Mouse (Mus musculus) CD4-positive, CD25-positive, alpha-beta regulatory T cell, adult 4 months (primary cell): ENCODE measurements around the gene Morn1. TPM values are rescaled to one million over a fixed set of nuclear protein-coding genes. Genes with fewer than 3 reads are reported as not detected.
A peak's percentile ranks its signal among the peaks of the same experiment; 100 is the strongest.

Source experiments
- ATAC-seq: one replicate; pipeline ENCODE4 v1.8.0; 2017
- polyA plus RNA-seq, 2 experiments: library from polyadenylated mRNA; unstranded; fragments of 100-300 nt; shearing (Covaris generic); gene quantifications; one replicate each; pipeline ENCODE4 v1.2.1; 2017

Gene Morn1
- polyA plus RNA-seq, 2 experiments from 2014 or later = 1.9 to 4.5 TPM

DNA sequence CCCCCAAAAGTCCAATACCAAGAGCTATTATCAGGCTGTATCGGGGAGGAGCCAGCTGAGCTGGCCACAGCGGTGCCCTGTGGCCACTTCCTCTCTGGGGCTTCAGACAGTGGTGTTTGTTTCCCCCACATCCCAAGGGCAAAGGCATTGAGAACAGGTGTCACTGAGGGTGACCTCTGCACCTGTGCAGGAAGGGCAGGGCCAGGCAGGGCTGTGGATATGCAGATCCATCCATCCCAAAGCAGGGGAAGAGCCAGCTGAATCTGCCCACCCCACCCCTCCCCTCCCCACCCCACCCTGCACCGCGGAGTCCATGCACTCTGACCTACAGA, 76.9 kb downstream of the Morn1 start:
- ATAC-seq = no peak

DNA sequence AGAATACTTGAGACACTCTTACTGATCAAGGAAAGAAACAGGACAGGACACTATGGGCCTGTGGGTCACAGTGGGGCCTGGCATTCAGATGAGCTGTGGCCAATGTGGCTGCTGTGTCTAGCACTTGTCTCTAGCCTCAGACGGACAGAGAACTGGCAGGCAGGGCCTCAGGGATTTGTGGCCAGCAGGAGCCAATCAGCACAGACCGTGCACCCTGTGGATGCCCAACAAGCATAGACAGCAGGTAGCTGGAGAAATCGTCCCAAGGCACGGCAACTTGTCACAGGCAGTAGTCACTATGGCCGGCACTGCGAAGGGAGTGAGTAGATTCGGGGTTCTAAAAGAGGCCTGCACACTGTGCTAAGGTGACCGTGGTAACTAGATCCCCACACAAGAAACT, 77.3 kb downstream of the Morn1 start:
- no peak for ATAC-seq

DNA sequence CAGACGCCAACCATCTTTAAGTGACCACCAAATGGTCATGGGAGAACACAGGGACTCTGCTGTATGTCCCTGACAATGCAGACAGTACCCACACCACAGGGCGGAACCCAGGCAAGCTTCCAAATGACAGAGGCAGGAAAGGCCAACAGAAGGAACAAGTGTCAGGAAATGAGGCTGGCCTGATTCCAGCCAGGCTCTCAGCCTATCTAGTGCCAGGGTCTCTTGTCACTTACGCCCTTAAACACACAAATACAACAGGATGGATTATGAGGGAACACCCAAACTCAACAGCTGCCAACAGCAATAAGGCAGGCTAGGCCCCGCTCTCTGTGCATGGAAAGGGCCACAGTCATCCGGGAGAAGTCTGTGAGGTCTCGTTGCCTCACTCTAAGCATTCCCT, 78.2 kb downstream of the Morn1 start:
- ATAC-seq = no peak

DNA sequence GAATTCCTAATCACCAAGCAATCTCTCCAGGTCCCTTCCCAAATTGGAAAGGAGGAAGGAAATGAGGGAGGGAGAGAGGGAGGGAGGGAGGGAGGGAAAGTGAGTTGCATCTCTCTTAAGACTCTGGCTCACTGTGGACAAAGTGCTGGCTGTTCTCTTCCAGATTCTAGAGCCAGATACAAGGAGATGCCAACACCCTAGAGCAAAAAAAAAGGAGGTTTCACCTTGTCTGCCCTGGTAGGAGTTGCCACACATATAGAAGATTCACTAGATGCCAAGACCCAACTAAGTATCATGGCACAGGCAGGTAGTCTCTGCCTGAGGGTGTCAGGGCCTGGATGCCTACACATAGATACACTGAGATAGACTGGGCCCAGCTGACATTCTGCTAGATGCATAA, 79.5 kb downstream of the Morn1 start:
- no peak for ATAC-seq

DNA sequence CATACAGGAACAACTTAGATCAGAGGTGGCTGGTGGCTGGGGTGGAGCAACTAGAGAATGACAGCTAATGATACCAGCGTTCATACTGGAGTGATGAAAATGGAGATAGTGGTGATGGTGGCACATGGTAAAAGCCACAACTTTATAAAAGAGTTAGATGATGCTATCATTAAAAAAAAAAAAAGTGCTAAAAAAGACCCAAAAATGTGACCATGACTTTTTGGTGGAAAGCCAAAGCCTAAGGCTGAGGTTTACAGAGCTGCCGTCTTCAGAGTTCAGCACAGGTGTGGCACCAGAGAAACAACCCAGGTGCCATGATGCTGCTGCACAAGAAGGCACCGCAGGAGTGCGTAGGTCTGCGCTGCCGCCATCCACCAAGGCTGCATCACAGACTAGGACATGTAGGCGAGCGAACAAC, 82.5 kb downstream of the Morn1 start:
- peak; percentile 71 for ATAC-seq

DNA sequence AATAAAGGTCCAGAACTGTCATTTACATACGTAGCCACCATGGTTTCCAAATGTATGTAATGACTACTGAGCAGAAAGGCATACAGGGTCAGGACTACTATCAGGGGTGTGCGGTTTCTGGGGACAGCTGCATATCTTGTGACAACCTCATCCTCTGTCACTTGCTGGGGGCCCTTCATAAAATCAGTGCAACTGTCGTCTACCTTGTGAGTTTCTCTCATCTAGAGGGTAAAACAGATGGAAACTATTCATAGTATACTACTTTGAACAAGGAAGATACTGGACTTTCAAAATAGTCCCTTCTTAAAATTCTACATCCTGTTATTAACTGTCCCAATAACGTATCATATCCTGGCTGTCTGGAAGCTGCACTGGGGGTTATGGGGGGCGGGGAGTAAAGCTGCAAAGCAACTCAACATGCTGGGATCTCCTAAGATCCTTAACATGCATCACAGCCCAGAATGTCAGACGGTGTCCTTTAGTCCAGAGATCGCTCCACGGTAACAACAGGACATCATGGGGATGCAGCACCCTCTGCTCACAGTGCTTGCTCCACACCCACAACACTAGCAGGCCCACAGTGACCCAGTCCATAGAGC, 84.3 kb downstream of the Morn1 start:
- ATAC-seq = peak; percentile 46

DNA sequence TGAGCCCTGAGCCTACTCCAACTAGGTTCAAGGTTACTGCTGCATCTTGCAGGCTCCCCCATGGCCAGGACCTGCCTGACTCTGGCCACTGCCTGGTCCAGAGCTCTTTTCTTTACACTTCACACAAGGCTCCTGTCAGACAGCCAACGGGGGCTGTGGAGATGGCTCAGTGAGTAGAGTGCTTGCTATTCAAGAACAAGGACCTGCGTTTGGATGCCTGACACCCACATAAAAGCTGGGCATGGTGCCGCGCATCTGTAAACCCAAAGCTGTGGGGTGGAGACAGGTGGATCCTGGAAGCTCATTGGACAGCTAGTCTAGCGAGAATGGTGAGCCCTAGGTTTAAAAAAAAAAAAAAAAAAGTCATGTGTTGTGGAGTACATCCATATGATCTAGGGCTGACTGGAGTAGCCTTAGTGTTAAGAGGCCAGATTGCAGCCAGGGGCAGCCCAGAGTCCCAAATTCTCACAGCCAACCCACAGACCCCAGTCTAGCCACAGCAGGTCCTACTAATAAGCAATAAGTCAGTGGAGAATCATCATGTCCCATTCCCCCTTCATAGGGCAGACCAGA, 85.7 kb downstream of the Morn1 start:
- no peak for ATAC-seq

DNA sequence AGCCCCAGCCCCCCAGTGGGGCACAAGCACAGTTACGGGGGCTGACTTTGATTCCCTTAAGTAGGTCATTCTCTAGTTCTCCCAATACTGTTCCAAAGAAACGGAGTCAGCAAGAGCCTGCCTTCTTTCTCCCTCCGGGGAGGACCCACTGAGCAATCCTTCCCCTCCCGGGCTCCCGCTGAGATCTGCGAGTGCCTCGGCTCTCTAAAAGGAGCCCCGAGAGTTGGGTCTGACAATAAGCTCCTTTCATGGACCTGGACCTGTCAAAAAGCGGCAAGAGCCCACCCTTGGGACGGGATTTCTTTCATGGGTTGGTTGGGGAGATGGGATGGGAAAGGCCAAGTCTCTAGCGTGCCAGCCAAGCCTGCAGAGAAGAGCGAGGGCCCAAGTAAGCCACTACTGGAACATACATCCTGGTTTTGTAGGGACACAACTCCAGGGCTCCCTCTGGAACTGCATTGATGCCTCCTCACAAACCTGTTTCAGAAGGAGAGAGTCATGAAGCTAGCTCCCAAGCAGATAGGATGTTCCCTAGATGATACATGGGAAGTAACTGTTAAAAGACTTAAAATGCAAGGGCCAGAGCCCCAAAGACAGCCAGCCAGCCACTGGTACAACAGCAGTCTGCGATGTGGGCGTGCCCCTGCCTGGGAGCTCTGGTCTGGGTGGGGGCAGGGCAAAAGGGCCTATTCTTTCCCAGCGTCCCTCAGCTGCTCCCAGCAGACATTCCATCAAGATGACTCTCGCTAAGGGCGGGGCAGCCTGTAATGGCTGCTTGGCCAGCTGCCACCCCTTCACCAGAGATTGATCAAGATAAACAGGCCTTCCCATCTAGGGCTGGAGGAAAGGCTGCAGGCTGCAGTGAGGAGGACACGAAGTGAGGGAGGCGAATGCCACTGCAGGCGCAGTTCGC, 86.8 kb downstream of the Morn1 start:
- no peak for ATAC-seq

DNA sequence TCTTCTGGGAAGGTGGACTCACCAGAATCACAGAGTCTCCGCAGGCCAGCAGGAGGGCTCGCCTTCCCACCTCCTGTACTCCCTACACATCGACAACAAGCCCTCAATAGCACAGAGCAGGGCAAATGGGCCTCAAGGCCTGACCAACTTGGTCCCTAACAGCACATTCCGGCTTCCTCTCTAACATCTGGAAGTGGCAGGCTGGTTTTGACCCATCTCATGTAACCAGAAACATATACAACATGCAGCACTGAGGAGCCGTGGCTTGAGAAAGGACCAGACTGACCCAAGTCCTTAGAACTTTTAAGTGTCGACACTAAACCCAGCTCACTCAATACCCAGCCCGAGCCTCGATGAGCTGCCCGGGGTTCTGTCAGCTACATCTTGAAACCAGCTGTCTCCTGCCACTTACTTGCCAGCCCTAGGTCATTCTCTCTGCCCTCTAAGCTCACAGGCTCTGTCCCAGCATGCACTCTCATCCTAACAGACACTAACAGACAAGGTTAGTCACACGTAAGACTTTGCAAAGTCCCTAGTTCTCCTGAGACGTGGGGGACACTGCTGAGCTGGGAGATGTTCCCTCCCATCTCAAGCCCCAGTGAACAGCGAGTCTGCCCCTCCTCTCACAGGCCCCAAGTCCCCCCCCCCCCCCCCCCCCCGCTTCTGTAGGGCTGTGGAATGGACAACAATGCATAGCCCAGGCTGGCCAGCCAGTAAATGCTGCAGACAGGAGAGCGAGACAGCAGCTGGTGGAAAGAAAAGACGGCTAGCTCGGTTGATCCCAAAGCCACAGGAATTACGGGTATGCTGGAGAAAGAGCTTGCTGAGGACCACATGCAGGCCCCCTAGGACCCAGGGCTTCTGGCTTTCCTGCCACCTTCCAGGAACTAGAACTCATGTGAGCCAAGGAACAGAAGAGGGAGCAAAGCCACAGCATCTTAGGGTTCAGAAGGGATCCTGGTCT, 87.7 kb downstream of the Morn1 start:
- ATAC-seq = no peak

DNA sequence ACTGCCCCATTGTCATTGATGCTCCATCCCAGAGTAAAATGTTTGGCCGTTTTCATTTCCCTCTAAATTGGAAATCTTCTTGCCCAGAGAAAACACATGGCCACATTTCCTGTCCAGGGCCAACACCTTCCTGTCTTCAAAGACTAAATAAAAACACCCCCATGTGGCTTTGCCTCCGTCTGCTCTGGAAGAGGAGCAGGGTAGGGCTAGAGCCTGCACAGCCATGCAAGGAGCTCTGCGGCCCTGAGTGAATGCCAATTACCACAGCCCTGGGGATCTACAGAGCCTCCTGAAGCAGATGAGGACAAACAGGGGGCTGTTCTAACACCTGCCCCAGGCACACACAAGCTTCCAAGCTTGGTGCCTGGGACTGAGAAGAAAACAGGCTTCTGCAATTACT, 89.8 kb downstream of the Morn1 start:
- ATAC-seq = no peak

DNA sequence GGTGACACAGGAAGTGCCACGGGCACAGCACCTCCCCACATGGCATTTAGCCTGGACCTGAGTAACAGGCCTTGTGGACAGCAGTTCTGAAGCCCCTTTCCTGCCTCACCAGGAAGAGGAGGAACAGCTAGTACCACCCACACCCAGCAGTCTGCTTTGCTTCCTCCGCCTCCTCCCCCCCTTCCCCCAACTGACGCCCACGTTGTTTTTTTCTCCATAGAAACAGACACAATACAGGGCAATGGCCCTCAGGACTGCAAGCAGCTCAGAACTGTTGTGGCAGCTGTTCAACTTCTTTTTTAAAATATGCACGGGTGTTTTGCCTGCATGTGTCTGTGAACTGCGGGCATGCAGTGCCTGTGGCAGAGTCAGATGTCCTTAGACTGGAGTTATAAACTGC, 91.9 kb downstream of the Morn1 start:
- peak; percentile 90 for ATAC-seq

DNA sequence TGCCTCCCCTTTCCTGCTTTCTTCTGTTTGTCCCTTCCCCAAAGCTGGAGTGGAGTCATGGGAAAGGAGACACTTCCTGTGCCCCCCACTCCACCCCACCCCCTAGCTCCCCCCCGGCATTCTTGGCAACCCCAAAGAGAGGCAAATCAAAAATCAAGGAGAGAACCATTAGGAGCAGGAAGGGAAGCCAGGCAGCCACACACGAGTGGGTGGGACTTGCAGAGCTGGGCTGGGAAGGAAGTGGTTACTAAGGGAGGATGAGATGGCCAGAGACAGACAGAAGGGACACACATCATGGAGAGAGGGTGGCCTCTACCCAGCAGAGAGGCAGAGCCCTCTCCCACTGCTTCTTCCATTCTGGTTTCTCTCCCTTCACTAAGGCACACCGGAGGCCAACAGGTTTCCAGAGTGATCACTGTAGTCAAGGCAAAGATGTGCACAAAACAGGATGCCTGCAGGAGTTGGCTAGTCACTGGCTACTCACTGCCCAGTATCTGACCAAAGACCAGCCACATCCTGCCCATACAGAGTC, 92.7 kb downstream of the Morn1 start:
- ATAC-seq = peak; percentile 24

DNA sequence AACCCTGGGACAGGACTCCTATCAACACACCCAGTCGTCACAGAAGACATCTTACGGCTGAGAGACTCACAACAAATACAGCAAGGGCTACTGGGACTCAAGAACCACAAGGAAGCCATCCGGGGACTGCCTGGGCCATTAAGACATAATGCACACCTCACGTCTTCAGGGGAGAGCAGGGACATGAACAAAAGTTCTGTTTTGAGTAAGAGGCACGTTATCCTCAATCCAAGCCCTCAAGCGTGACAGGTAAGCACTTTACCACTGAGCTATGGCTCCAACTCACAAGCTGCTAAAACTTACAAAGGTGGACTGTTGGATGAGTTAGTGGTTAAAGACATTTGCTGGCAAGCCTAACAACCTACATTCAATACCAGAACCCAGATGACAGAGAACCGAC, 96.8 kb downstream of the Morn1 start:
- ATAC-seq = no peak

DNA sequence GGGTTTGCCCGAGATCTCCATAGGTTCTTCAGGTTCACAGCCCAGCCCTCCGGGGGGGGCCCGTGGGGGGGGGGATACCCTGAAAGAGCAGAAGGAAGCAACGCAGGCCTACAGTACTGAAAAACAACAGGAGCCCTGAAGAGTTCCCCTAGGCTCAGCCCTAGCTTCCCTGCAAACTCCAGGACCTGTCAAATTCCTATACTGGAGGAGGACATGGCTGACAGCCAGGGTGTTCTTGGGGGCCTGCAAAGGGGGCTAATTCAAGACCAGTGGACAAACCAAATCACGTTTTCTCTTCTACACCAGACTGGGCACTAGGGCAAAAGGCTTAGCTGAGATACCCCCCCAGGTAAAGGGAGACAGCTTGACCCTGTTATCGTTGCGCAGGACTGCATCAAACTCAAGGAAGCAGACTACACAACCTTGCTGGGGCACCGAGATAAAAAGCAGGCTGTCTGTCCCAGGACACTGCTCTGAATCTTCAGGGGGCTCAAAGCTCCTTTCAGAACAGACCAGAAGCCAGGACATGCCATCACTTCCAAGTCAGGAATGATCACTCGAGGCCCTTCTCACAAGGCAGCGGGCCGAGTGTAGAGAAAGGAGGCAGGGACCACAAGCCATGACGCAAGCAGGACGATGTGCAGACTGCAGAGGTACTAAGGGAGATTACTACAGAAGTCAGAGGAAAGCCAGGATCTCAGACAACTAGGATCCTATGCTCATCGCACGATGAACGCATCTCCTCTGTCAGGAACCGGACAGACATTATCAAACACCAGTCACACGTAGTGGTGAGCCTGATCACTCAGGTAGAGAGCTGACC, 98.1 kb downstream of the Morn1 start:
- no peak for ATAC-seq

DNA sequence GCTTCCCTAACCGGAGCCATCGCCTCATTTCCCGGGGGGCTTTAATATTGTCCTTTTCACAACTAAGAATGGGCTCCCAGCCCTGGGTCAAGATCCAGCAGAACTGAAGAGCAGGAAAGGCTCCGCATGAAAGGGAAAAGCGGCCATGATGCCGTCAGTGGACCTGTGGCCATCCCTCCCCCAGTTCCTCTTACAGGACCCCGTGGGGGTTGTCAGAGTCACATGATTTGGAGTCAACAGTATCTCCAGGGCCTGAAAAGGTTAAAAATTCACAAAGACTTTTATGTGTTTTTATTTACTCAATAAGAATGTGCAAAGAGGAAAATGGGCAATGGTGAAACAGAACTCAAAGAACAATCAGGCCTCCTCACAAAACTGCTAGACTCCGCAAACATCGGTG, 99.5 kb downstream of the Morn1 start:
- ATAC-seq = no peak

DNA sequence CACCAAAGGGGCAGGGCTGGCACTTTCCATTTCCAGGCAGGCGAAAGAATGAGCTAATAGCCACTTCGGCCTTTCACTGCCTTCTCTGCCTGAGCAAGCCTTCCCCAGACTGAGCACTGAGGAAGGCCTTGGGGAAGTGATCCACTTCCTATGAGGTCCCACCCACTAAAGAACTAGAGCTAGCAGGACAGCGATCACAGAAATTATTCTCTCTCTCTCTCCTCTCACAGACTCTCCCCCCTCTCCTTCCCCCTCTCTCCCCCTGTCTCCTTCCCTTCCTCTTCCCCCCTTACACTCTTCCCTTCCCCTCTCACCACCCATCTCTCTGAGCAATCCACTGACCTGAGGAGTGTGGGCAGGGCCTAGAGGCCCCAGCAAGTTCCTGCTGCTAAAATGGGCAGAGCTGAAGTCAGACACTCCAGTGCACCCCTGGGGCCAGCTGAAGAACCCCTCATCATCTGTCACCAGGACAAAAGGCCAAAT, 100.9 kb downstream of the Morn1 start:
- peak; percentile 56 for ATAC-seq

DNA sequence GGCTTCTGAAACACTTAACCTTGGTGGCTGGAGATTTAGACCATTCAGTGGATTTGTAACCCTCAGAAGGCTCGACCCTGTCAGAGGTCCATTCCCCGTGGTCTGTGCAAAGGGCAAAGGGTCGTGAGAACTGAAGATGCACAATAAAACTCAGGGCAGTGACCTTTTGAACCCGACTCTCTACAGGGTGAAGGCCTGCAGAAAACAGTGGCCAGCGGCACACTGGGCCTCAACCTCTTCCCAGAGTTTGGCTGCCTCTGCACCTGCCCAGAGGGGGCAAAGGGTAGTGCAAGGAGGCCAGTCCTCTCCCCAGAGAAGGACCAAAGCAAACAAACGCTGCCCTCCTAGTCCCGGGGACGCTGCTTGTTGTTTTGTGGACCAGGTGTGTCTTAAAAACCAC, 102.0 kb downstream of the Morn1 start:
- no peak for ATAC-seq

DNA sequence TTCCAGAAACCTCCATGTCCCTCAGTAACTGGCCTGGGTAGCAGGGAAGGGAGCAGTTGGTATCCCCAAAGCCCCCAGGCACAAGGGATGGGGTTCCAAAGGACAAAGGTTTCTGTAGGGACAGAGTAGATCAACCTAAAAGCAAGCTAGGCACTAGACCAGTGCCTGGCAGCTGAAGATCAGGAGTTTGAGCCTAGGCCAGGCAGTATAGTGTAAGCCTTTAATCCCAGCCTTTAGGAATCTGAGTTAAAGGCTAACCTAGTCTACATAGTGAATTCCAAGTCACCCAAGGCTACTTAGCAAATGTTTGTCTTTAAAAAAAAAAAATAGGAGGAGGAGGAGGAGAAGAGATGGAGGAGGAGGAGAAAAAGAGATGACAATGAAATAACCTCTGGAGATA, 102.4 kb downstream of the Morn1 start:
- no peak for ATAC-seq

DNA sequence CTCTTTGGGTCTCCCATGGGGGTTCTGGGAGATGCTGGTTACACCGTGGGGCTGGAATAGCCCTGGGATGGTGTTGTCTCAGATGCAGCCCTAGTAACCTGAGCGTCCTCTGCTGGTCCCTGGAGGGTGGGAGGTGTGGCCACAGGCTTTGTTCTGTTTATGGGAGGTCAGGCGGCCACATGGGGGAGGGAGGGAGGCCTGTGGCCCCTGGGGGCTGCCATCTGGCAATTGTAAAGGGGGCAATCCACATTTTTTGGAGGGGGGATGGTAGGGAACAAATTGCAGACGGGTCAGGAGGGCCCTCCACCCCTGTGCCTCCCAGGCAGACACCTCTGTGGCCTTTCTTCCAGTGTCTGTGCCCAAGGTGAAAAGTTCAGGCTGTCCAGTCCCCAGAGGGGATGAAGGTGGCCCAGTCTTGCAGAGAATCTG, 103.3 kb downstream of the Morn1 start:
- ATAC-seq = no peak

DNA sequence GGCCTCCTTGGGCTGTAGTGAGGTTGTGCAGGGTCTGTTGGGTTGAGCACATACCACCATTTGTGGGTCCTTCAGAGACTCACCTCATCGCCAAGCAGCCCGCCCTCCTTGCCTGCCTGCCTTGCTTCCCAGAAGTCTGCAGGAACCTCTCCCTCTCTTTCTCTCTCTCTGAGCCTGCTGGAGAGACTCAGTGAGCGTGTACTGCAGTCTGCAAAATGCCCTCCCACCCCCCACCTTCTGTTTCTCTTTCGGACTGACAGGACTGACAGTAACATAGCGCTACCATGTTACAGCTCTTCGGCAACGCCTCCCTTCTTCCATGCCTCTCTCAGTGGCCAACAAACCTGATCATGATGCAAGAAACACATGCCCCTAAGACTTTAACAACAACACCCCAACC, 103.9 kb downstream of the Morn1 start:
- no peak for ATAC-seq
